12 mouse cellular contexts compared by ENCODE assay signal in genomic region chrX:107160496-107160895, GRCm38 (mm10). TPM values are rescaled to one million over a fixed set of nuclear protein-coding genes. Genes with fewer than 3 reads are reported as not detected.
DNase-seq lines count a peak whose midpoint lies in the region; ATAC-seq and TF ChIP-seq lines count a peak whose summit lies in the region.
"Had no signal": no experiment of that assay in that cellular context is flagged by ENCODE, and none has a peak within 500 bp of the region (broad histone marks: within the 10 kb centered on the region; RNA-seq: fewer than 3 reads in every experiment).

No protein-coding gene starts in this region.

- in situ Hi-C loops in Patski (cut with MboI; ENCODE audit: low pct_unique_long_range_greater_than_20kb): loop anchor here (25.0 kb wide), 1 partner anchor 373 kb away; no protein-coding TSS in a partner anchor

- peak; percentile 7 to 25 for DNase-seq in kidney, postnatal 36 days
- no peak for DNase-seq in kidney, postnatal 10 days
- peak; percentile 6 for DNase-seq in 416B (ENCODE audit: low read depth)
- DNase-seq in Patski (ENCODE audit: low read depth, low spot score): no peak
- DNase-seq in embryo, embryonic 10 days (ENCODE audit: low spot score): no peak
- DNase-seq: adrenal gland, postnatal 36 days; cerebellum, adult 18-20 months had no signal

- POLR2A ChIA-PET in Patski (lab: Charles Lee): no interaction called here

- CTCF ChIA-PET in Patski (lab: Charles Lee): interaction anchor here (1.4 kb wide), 1 partner anchor 10 kb away, joined by 3 read pairs; no protein-coding TSS in a partner anchor

- ATAC-seq in Patski: no peak
- ATAC-seq in megakaryocyte progenitor cell, adult 5-6 weeks (replicated peaks; ENCODE audit: poor library complexity): 0 out of 2 replicates have a peak, but pooled peaks have one; percentile 39
- no peak for ATAC-seq in megakaryocyte-erythroid progenitor cell, adult 5-6 weeks (replicated peaks; ENCODE audit: low FRiP score, low TSS enrichment, poor library complexity, severe bottlenecking)
- no peak for ATAC-seq in granulocyte monocyte progenitor cell, adult 5-6 weeks (replicated peaks; ENCODE audit: poor library complexity, severe bottlenecking)
- ATAC-seq: forebrain, embryonic 14.5 days; hindbrain, embryonic 16.5 days had no signal

- H3K27me3 ChIP-seq in Patski: peaks cover 55% of the 10 kb centered on the region

- peak; percentile 12 for TF ChIP-seq CTCF in Patski (IDR thresholded peaks at IDR 0.05)

RNA-seq across cellular contexts. Expression of gene P2ry10b, which starts 11.8 kb away (rescaled TPM):
- not detected for polyA plus RNA-seq in Patski (2021)
- total RNA-seq in megakaryocyte progenitor cell, adult 5-6 weeks (2015): 0.29 and 0.44 TPM in 2 replicates
- 0.08 and 0.20 TPM in 2 replicates for total RNA-seq in megakaryocyte progenitor cell, adult 5-6 weeks (2017)
- total RNA-seq in megakaryocyte-erythroid progenitor cell, adult 5-6 weeks (2014; fragmentation: Nextera tagmentation): 1.2 TPM in 1 of 2 replicates, not detected in the other
- total RNA-seq in megakaryocyte-erythroid progenitor cell, adult 5-6 weeks (2017): not detected in 2 replicates
- 0.11 TPM in 1 of 2 replicates, not detected in the other for total RNA-seq in granulocyte monocyte progenitor cell, adult 5-6 weeks (2014; fragmentation: Nextera tagmentation)
- total RNA-seq in granulocyte monocyte progenitor cell, adult 5-6 weeks (2017): 0.15 and 0.34 TPM in 2 replicates

Comparison
In these comparisons a context has a peak if more than half of its experiments do, and no peak if none do; other contexts are left out.
1. DNase-seq: peak in kidney, postnatal 36 days (2 of 2) and 416B (single experiment); none in kidney, postnatal 10 days (single experiment), Patski (single experiment) and embryo, embryonic 10 days (single experiment).